Mouse (Mus musculus): ENCODE data around the gene Kank4. TPM values are rescaled to one million over a fixed set of nuclear protein-coding genes. Genes with fewer than 3 reads are reported as not detected.

Kank4 gene
- polyA plus RNA-seq, 1 experiment = 0.01 TPM

DNA sequence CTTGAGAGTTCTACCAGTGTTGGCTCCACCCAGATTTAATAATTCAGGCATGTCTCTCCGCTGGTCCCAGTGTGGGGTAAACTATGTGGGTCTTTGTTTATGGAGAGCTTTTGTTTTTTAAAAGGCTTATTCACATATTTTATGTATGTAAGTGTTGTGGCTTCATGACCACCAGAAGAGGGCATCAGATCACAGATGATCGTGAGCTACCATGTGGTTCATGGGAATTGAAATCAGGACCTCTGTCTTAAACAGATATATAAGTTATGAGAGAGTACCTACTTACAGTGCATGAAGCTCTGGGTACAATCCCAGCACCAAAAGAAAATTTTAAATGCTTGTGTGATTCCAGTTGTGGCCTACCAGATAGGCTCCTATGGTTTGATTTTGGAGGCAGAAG lies 77.6 kb downstream of the Kank4 start:
- H3K27me3 ChIP-seq (ENCODE audit: control insufficient read depth, insufficient read depth, insufficient read length) = no peaks in the 10 kb centered on the region
- no peak overlapping the region for H3K4me2 ChIP-seq (ENCODE audit: low read depth)
- H3K36me3 ChIP-seq (ENCODE audit: control insufficient read depth, insufficient read depth) = no peaks in the 10 kb centered on the region
- H3ac ChIP-seq (ENCODE audit: control insufficient read depth, insufficient read length) = no peak overlapping the region
- H3K79me2 ChIP-seq (ENCODE audit: control insufficient read depth, insufficient read depth) = no peaks in the 10 kb centered on the region
- no peak for TF ChIP-seq POLR2AphosphoS2 (IDR thresholded peaks at IDR 0.05; ENCODE audit: insufficient read length, low read depth)
- TF ChIP-seq REST (IDR thresholded peaks at IDR 0.05; ENCODE audit: insufficient read depth, insufficient read length) = no peak
- no peak for TF ChIP-seq TCF12 (IDR thresholded peaks at IDR 0.05; ENCODE audit: insufficient read depth, poor library complexity, severe bottlenecking)
- TF ChIP-seq MYOD1 (IDR thresholded peaks at IDR 0.05; ENCODE audit: control insufficient read depth in 1 of 3, insufficient read length in 2 of 3, low read depth in 2 of 3) = no peak
- no peak overlapping the region for H3K4me3 ChIP-seq

DNA sequence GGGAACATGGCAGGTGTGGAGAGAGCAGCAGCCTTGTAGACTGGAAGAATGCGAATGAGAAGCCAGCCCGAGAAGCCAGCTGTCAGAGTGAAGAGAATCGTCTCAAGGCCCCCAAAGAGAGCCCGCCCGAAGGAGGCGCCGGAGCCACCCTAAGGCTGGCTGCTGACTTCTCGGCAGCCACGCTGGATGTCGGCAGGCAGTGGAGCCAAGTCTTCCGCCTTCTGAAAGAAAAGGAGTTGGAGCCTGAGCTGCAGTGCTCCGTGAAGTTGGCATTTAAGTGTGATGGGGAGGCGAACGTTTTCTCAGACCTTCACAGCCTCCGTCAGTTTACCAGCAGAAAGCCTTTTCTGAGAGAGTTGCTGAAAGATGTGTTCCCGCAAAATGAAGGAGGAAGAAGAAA lies 83.7 kb downstream of the Kank4 start:
- H3ac ChIP-seq (ENCODE audit: control insufficient read depth, insufficient read length) = no peak overlapping the region
- no peaks in the 10 kb centered on the region for H3K79me2 ChIP-seq (ENCODE audit: control insufficient read depth, insufficient read depth)
- H3K27me3 ChIP-seq (ENCODE audit: control insufficient read depth, insufficient read depth, insufficient read length) = no peaks in the 10 kb centered on the region
- H3K4me2 ChIP-seq (ENCODE audit: low read depth) = no peak overlapping the region
- no peak overlapping the region for H3K4me3 ChIP-seq
- TF ChIP-seq MAX (IDR thresholded peaks at IDR 0.05; ENCODE audit: low read depth) = no peak
- no peak for TF ChIP-seq MYOD1 (IDR thresholded peaks at IDR 0.05; ENCODE audit: control insufficient read depth in 1 of 3, insufficient read length in 2 of 3, low read depth in 2 of 3)
- TF ChIP-seq REST (IDR thresholded peaks at IDR 0.05; ENCODE audit: insufficient read depth, insufficient read length) = no peak
- no peak for TF ChIP-seq TCF3 (IDR thresholded peaks at IDR 0.05; ENCODE audit: insufficient read length, low read depth)
- no peak for TF ChIP-seq MYOG (IDR thresholded peaks at IDR 0.05; ENCODE audit: control insufficient read depth in 1 of 3, insufficient read depth in 1 of 3, insufficient read length in 2 of 3, low read depth in 2 of 3)
- TF ChIP-seq SRF (IDR thresholded peaks at IDR 0.05; ENCODE audit: control insufficient read depth, insufficient read length, low read depth) = no peak
- no peak for TF ChIP-seq USF1 (IDR thresholded peaks at IDR 0.05; ENCODE audit: low read depth)
- TF ChIP-seq POLR2A (IDR thresholded peaks at IDR 0.05; ENCODE audit: insufficient read length, low read depth) = no peak
- no peak for TF ChIP-seq E2F4 (IDR thresholded peaks at IDR 0.05; ENCODE audit: insufficient read depth)
- no peak for TF ChIP-seq POLR2AphosphoS2 (IDR thresholded peaks at IDR 0.05; ENCODE audit: insufficient read length, low read depth)
- TF ChIP-seq TCF12 (IDR thresholded peaks at IDR 0.05; ENCODE audit: insufficient read depth, poor library complexity, severe bottlenecking) = no peak
- TF ChIP-seq CEBPB (IDR thresholded peaks at IDR 0.05; ENCODE audit: insufficient read depth, poor library complexity, severe bottlenecking) = no peak
- no peaks in the 10 kb centered on the region for H3K36me3 ChIP-seq (ENCODE audit: control insufficient read depth, insufficient read depth)

DNA sequence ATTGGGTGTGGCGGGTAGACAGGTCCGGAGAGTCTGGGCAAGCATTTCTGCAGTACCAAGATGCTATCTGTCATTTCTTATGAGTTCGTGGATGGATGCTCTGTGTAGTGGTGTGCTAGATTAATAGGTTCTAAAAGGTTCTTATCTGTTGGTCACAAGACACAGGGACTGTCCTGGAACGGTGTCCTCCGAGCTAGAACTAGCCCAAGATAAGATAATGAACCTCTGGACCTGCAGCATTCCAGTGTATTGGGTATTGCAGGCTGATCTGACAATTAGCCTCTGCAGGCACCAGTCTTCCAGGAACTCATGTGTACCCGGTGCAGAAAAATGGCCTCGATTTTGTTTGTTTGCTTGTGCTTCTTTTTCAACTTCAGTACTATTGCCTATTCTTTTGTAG lies 88.6 kb downstream of the Kank4 start:
- Histone ChIP-seq H3K79me2 (ENCODE audit: control insufficient read depth, insufficient read depth) (no peaks in the 10 kb centered on the region), H3K4me2 (ENCODE audit: low read depth) (no peak overlapping the region), H3ac (ENCODE audit: control insufficient read depth, insufficient read length) (no peak overlapping the region), H3K4me3 (no peak overlapping the region), H3K27me3 (ENCODE audit: control insufficient read depth, insufficient read depth, insufficient read length) (no peaks in the 10 kb centered on the region), H3K36me3 (ENCODE audit: control insufficient read depth, insufficient read depth) (no peaks in the 10 kb centered on the region)
- TF ChIP-seq USF1 (IDR thresholded peaks at IDR 0.05; ENCODE audit: low read depth) = no peak
- no peak for TF ChIP-seq POLR2A (IDR thresholded peaks at IDR 0.05; ENCODE audit: insufficient read length, low read depth)
- no peak for TF ChIP-seq E2F4 (IDR thresholded peaks at IDR 0.05; ENCODE audit: insufficient read depth)
- TF ChIP-seq REST (IDR thresholded peaks at IDR 0.05; ENCODE audit: insufficient read depth, insufficient read length) = no peak
- TF ChIP-seq MAX (IDR thresholded peaks at IDR 0.05; ENCODE audit: low read depth) = no peak
- TF ChIP-seq MYOG (IDR thresholded peaks at IDR 0.05; ENCODE audit: control insufficient read depth in 1 of 3, insufficient read depth in 1 of 3, insufficient read length in 2 of 3, low read depth in 2 of 3) = no peak
- TF ChIP-seq POLR2AphosphoS2 (IDR thresholded peaks at IDR 0.05; ENCODE audit: insufficient read length, low read depth) = no peak
- no peak for TF ChIP-seq MYOD1 (IDR thresholded peaks at IDR 0.05; ENCODE audit: control insufficient read depth in 1 of 3, insufficient read length in 2 of 3, low read depth in 2 of 3)
- TF ChIP-seq TCF12 (IDR thresholded peaks at IDR 0.05; ENCODE audit: insufficient read depth, poor library complexity, severe bottlenecking) = no peak
- no peak for TF ChIP-seq SRF (IDR thresholded peaks at IDR 0.05; ENCODE audit: control insufficient read depth, insufficient read length, low read depth)
- no peak for TF ChIP-seq CEBPB (IDR thresholded peaks at IDR 0.05; ENCODE audit: insufficient read depth, poor library complexity, severe bottlenecking)
- no peak for TF ChIP-seq TCF3 (IDR thresholded peaks at IDR 0.05; ENCODE audit: insufficient read length, low read depth)

DNA sequence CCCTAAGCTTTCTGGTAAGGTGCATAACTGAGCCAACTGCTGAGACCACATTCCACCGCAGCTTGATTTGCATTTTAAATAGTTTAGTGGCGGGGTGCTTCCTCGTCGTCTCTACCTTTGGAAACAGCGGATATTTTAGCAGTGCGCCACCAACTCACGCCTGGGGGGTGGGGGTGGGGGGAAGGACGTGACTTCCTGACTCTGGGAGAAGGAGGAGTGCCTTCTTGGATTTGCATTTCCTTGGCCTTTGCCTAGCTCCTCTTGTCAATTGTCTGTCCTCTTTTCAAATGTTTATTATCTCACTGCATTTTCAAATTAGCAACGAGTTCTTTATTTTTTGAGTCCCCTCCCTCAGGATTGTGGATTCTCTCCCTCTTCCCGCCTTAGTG lies 89.4 kb downstream of the Kank4 start:
- TF ChIP-seq CEBPB (IDR thresholded peaks at IDR 0.05; ENCODE audit: insufficient read depth, poor library complexity, severe bottlenecking) (no peak), E2F4 (IDR thresholded peaks at IDR 0.05; ENCODE audit: insufficient read depth) (no peak), SRF (IDR thresholded peaks at IDR 0.05; ENCODE audit: control insufficient read depth, insufficient read length, low read depth) (no peak), MYOD1 (IDR thresholded peaks at IDR 0.05; ENCODE audit: control insufficient read depth in 1 of 3, insufficient read length in 2 of 3, low read depth in 2 of 3) (no peak), REST (IDR thresholded peaks at IDR 0.05; ENCODE audit: insufficient read depth, insufficient read length) (no peak)

DNA sequence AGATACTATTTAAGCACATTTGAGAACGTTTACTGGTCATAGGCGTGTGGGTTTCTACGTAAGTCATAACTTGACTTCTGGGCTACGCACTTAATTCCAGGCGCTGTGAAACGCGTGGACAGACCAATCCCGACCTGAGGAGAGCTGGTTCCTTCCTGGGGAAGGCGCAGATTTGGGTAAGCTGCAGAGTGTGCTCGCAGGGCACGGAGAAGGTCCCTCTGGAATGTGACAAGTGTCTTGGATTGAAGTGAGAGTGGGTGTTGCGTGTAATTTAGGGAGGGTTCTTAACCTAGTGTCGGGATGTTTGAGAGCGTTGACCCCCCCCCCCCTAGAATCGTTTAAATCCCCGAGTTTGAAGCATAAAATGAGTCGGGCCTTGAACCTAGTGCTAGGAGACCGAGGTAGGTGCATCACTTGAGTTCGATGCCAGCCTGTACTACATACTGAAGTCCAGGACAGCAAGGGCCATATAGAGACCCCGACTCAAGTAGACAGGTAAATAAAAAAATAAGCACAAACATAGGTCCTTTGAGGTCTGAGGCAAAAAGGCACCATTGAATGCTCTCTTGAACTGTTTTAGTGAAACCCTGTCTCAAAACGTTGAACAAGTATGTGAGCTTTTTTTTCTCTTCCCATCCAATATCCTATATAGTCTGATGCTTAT lies 89.9 kb downstream of the Kank4 start:
- no peak overlapping the region for H3K4me2 ChIP-seq (ENCODE audit: low read depth)
- H3K4me3 ChIP-seq = no peak overlapping the region
- TF ChIP-seq MYOG (IDR thresholded peaks at IDR 0.05; ENCODE audit: control insufficient read depth in 1 of 3, insufficient read depth in 1 of 3, insufficient read length in 2 of 3, low read depth in 2 of 3) (no peak), USF1 (IDR thresholded peaks at IDR 0.05; ENCODE audit: low read depth) (no peak), TCF12 (IDR thresholded peaks at IDR 0.05; ENCODE audit: insufficient read depth, poor library complexity, severe bottlenecking) (no peak), MYOD1 (IDR thresholded peaks at IDR 0.05; ENCODE audit: control insufficient read depth in 1 of 3, insufficient read length in 2 of 3, low read depth in 2 of 3) (no peak), POLR2AphosphoS2 (IDR thresholded peaks at IDR 0.05; ENCODE audit: insufficient read length, low read depth) (no peak), POLR2A (IDR thresholded peaks at IDR 0.05; ENCODE audit: insufficient read length, low read depth) (no peak), E2F4 (IDR thresholded peaks at IDR 0.05; ENCODE audit: insufficient read depth) (no peak), REST (IDR thresholded peaks at IDR 0.05; ENCODE audit: insufficient read depth, insufficient read length) (no peak), SRF (IDR thresholded peaks at IDR 0.05; ENCODE audit: control insufficient read depth, insufficient read length, low read depth) (no peak)
- H3K79me2 ChIP-seq (ENCODE audit: control insufficient read depth, insufficient read depth) = no peaks in the 10 kb centered on the region
- no peaks in the 10 kb centered on the region for H3K36me3 ChIP-seq (ENCODE audit: control insufficient read depth, insufficient read depth)
- no peaks in the 10 kb centered on the region for H3K27me3 ChIP-seq (ENCODE audit: control insufficient read depth, insufficient read depth, insufficient read length)
- no peak overlapping the region for H3ac ChIP-seq (ENCODE audit: control insufficient read depth, insufficient read length)

More for the DNA sequence above, 89.4 kb downstream of the Kank4 start:
- Histone ChIP-seq H3K4me2 (ENCODE audit: low read depth) (no peak overlapping the region), H3K4me3 (no peak overlapping the region), H3K79me2 (ENCODE audit: control insufficient read depth, insufficient read depth) (no peaks in the 10 kb centered on the region), H3K36me3 (ENCODE audit: control insufficient read depth, insufficient read depth) (no peaks in the 10 kb centered on the region), H3ac (ENCODE audit: control insufficient read depth, insufficient read length) (no peak overlapping the region), H3K27me3 (ENCODE audit: control insufficient read depth, insufficient read depth, insufficient read length) (no peaks in the 10 kb centered on the region)

All from myocyte (in vitro differentiated cells).